Mouse (Mus musculus): ENCODE data around the gene Gm42791.

DNA sequence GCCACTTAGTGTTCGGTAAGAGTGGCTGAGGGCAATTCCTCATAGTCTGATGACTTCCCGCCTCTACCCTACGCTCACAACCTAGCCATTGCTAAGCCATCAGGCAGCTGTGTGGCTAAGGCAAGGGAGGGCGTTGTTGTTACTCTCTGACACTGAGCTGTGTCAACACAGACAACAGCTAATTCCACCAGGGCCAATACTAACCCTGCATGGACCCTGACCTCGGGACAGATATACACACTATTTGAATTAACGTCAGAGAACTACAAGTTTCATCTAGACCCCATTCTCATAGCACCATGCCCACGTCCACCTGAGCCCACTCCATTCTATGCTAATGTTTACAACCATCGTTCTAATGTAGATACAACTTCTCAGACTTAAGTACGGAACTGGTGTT lies 70.9 kb downstream of the Gm42791 start:
- TF ChIP-seq CTCF (IDR thresholded peaks at IDR 0.05; ENCODE audit: low read depth, low read length) = no peak
- no peak for TF ChIP-seq POLR2A (IDR thresholded peaks at IDR 0.05; ENCODE audit: borderline replicate concordance, low read depth, low read length)
